Mouse (Mus musculus): ENCODE results near the gene Gm20388.

DNA sequence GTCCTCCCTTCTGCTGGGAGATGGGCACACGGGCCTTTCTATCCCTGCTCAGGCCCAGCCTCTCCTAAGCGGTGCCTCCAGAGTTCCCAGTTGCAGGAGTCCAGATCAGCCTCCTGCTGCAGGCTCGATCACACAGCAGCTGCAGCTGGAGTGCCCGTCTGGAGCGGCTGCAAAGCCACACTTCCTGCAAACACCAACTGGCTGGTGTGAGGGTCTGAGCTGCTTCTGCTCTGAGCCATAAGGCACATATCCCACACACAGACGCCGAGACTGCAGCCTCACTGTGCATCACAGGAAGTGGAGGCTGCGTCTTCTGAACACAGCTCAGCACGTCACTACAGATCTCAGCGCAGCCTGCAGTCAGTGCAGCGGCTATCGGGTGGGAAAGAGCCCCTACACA lies 2756.2 kb downstream of the Gm20388 start:
- no peak for TF ChIP-seq POLR2A (IDR thresholded peaks at IDR 0.05; ENCODE audit: low read depth, low read length)
- no peak for TF ChIP-seq CTCF (conservative IDR thresholded peaks at IDR 0.05; ENCODE audit: insufficient read depth, insufficient read length, low read depth, low read length)

Measured in kidney, adult 2 months (tissue).